Mouse (Mus musculus): Measurements from ENCODE around the gene C77080. TPM values are rescaled to one million over a fixed set of nuclear protein-coding genes. Genes with fewer than 3 reads are reported as not detected.

C77080 gene
- polyA plus RNA-seq, 1 experiment from 2014 or later: 7.0 TPM

DNA sequence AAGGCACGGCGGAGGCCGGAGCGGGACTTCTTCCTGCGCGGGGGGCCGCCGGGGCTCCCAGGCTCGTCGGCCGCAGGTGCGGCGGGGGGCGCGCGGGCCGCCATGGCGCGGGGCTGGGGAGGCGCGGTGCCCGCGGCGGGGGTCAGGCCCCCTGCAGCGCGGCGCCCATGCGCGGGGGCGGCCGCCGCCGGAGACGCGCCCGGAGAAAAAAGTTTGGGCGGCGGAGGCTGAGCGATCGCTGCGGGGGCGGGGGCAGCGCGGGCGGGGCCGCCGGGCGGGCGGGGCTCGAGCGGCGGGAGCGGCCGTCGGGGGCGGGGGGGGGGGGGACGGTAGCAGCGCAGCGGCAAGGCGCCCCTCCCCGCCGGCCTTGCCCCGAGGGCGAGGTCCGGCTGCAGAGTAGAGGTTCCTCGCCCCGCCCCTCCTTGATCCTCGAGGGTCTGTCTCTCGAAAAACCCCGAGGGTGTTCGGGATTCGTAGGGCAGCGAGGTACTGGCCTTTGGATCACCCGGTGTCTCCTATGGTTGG, 12.9 kb downstream of the C77080 start:
- no peak for ATAC-seq (ENCODE audit: low FRiP score, low TSS enrichment)
- Histone ChIP-seq H3K9me3 (ENCODE audit: control insufficient read depth, low read length) (no peaks in the 10 kb centered on the region), H3K27me3 (ENCODE audit: control insufficient read depth, insufficient read depth, low read length) (peaks cover 54% of the 10 kb centered on the region), H3K4me1 (ENCODE audit: control insufficient read depth, insufficient read depth, low read length) (peaks cover 12% of the 10 kb centered on the region), H3K9ac (replicated peaks; ENCODE audit: low read length) (peak overlapping the region; percentile 60), H3K4me3 (replicated peaks; ENCODE audit: low read depth, low read length) (peak overlapping the region; percentile 38), H3K4me2 (ENCODE audit: low read length) (peak overlapping the region; percentile 98), H3K36me3 (ENCODE audit: control insufficient read depth, insufficient read depth, low read length) (no peaks in the 10 kb centered on the region), H3K27ac (replicated peaks; ENCODE audit: low read depth, low read length) (no peak overlapping the region)
- WGBS: 3% methylated on average over 48 of the region's 74 CpGs
- DNase-seq: no peak

DNA sequence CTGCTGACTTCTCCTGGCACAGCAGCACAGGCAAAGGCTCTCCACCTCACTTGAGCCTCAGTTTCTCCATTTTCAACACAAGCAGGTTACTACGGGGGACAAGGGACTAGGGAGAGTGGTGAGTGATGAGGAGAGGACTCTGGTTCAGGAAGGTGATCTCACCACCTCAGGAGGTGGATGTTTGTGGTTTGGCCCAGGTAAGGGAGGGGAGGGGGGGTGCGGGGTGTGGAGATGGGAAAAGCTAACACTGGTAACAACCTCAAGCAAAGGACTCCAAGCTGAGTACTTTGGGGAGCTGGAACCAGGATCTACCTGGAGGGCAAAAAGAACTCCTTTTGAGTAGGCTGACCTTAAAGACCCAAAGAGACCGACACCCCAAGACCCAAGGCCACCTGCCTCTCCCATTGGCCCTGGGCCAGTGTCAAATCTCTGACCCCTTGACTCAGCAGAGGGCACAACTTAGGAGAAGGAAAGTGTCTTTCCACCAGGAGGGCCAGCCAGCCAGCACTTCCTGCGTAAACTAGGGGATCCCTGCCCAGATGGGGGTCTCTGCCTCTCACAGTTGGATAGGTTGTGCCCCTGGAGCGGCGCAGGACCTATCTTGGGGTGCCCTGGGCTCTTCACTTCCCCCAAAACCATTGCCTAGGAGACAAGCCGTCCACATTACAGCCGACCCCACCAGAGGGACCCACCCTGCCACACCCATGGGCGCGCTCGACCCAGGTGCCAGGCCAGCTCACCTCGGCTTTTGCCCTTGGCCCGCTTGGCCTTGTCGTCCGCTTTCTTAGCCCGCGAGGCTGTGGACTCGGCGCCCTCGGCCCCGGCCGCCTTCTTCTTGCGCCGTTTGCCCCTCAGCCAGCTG, 13.6 kb downstream of the C77080 start:
- Histone ChIP-seq H3K9ac (replicated peaks; ENCODE audit: low read length) (peak overlapping the region; percentile 60), H3K4me3 (replicated peaks; ENCODE audit: low read depth, low read length) (peak overlapping the region; percentile 38), H3K36me3 (ENCODE audit: control insufficient read depth, insufficient read depth, low read length) (no peaks in the 10 kb centered on the region), H3K27ac (replicated peaks; ENCODE audit: low read depth, low read length) (no peak overlapping the region), H3K4me1 (ENCODE audit: control insufficient read depth, insufficient read depth, low read length) (peaks cover 14% of the 10 kb centered on the region), H3K9me3 (ENCODE audit: control insufficient read depth, low read length) (no peaks in the 10 kb centered on the region), H3K27me3 (ENCODE audit: control insufficient read depth, insufficient read depth, low read length) (peaks cover 54% of the 10 kb centered on the region), H3K4me2 (ENCODE audit: low read length) (peak overlapping the region; percentile 98)
- 12% methylated on average over 24 of the region's 24 CpGs for WGBS
- ATAC-seq (ENCODE audit: low FRiP score, low TSS enrichment) (no peak), DNase-seq (no peak)

DNA sequence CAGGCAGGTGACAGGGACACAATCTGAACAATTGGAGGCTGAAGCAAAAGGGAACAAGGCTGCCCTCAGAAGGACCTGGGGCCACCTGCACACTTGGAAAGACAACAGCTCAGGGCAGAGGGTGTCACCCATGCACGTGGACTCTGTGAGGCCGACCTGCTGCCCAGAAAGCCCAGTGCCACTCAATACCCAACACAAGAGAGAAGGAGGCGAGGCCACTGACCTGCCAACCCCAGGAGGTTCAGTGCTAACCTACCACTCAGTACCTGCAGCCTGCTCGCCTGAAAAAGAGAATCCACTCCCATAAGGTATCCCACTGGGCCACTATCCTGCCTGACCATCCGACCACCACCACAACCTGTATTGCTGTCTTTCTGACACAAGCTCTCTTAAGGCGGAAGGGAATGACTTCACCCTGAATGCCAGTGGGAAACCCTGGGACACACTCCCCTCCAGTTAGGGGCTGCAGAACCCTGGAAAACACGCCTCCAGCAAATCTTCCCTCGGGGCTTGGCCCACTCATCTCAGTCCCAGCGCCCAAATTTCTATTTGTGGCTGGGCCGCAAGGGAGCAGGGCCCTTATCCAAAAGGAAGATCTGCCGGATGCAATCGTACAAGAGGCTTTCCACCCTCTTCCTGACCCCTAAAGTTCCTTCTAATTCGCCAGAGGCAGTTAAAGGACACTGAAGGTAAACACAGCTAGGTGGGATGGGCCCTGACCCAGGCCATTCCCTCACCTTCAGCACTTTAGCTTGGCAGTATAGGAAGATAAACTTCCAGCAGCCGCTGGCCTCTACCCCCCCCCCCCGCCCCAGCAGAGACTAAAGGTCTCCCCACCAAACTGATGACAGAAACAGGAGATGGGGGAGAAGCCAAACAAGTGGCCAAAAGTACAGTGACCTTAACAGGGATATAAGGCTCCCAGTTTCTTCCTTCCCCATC, 14.6 kb downstream of the C77080 start:
- Histone ChIP-seq H3K27ac (replicated peaks; ENCODE audit: low read depth, low read length) (no peak overlapping the region), H3K36me3 (ENCODE audit: control insufficient read depth, insufficient read depth, low read length) (no peaks in the 10 kb centered on the region), H3K4me1 (ENCODE audit: control insufficient read depth, insufficient read depth, low read length) (peaks cover 16% of the 10 kb centered on the region), H3K4me3 (replicated peaks; ENCODE audit: low read depth, low read length) (no peak overlapping the region), H3K27me3 (ENCODE audit: control insufficient read depth, insufficient read depth, low read length) (peaks cover 52% of the 10 kb centered on the region), H3K9ac (replicated peaks; ENCODE audit: low read length) (no peak overlapping the region), H3K4me2 (ENCODE audit: low read length) (no peak overlapping the region), H3K9me3 (ENCODE audit: control insufficient read depth, low read length) (no peaks in the 10 kb centered on the region)
- ATAC-seq (ENCODE audit: low FRiP score, low TSS enrichment) (no peak), DNase-seq (no peak)
- WGBS: 43% methylated on average over 15 of the region's 15 CpGs

DNA sequence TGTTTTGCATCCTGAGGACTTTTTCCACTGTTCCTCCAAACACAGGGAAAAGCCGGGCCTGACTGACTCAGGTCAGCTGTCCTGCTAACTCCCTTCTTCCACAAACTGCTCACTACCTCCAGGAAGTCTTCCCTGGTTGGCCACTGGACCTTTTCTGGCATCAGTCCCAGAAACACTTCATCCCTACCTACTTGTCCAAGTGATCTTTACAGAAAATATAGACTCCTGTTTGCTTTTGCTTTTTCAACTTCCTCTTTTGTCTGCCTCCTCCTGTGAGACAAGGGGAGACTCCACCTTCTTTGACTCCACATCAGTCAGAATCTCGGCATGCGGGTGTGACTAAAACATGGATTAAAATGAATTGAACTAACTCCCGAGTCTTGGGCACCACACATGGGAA, 16.4 kb downstream of the C77080 start:
- H3K27me3 ChIP-seq (ENCODE audit: control insufficient read depth, insufficient read depth, low read length): peaks cover 38% of the 10 kb centered on the region

DNA sequence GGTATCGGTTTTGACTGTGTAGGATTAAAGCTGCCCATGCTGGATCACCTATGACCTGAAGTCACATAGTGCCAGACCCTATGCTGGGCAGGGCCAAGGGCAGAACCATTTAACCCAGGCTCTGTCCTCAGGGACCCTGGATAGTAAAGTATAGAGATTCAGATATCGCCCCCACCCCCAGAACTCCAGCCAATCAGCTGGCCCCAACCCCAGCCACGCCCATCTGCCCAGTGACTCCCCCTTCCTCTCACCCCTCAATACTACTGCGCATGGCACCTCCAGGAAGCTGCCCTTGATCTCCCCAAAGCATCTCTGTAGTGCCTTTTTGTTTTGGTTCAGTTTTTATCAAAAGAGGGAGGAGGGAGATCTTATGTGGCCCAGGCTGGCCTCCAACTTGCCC, 18.4 kb downstream of the C77080 start:
- 29% methylated on average over 4 of the region's 4 CpGs for WGBS
- peaks cover 22% of the 10 kb centered on the region for H3K27me3 ChIP-seq (ENCODE audit: control insufficient read depth, insufficient read depth, low read length)
- ATAC-seq (ENCODE audit: low FRiP score, low TSS enrichment) (no peak), DNase-seq (no peak)
- H3K9me3 ChIP-seq (ENCODE audit: control insufficient read depth, low read length): no peaks in the 10 kb centered on the region
- no peak overlapping the region for H3K4me3 ChIP-seq (replicated peaks; ENCODE audit: low read depth, low read length)
- no peak overlapping the region for H3K9ac ChIP-seq (replicated peaks; ENCODE audit: low read length)
- H3K27ac ChIP-seq (replicated peaks; ENCODE audit: low read depth, low read length): no peak overlapping the region
- peaks cover 15% of the 10 kb centered on the region for H3K4me1 ChIP-seq (ENCODE audit: control insufficient read depth, insufficient read depth, low read length)
- H3K4me2 ChIP-seq (ENCODE audit: low read length): no peak overlapping the region
- no peaks in the 10 kb centered on the region for H3K36me3 ChIP-seq (ENCODE audit: control insufficient read depth, insufficient read depth, low read length)

More for the DNA sequence above, 16.4 kb downstream of the C77080 start:
- Histone ChIP-seq H3K9ac (replicated peaks; ENCODE audit: low read length) (no peak overlapping the region), H3K4me2 (ENCODE audit: low read length) (no peak overlapping the region), H3K27ac (replicated peaks; ENCODE audit: low read depth, low read length) (no peak overlapping the region), H3K9me3 (ENCODE audit: control insufficient read depth, low read length) (no peaks in the 10 kb centered on the region), H3K4me1 (ENCODE audit: control insufficient read depth, insufficient read depth, low read length) (peaks cover 7% of the 10 kb centered on the region; the same call in 1 of the 2 replicates), H3K36me3 (ENCODE audit: control insufficient read depth, insufficient read depth, low read length) (no peaks in the 10 kb centered on the region), H3K4me3 (replicated peaks; ENCODE audit: low read depth, low read length) (no peak overlapping the region)
- ATAC-seq (ENCODE audit: low FRiP score, low TSS enrichment) (no peak), DNase-seq (no peak)
- WGBS: 43% methylated on average over 4 of the region's 4 CpGs

DNA sequence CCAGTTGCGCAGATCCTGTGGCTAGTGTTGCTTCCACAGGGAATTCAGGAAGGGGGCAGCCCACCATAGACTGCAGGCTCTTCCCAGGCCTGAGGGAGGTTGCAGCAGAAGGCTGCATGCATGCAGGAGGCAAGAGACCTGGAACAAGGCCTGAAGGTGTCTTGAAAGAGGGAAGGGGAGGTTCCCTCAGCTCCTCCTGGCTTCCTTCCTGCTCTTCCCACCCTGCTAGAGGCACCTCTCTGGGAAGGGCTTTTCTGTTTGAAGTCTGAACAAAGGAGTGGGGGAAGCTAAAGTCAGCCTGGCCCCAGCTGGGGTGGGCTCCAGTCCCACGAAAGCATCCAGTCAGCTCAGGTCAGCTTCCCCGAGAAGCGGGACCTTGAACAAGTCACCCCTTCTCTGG, 18.9 kb downstream of the C77080 start:
- Histone ChIP-seq H3K4me3 (replicated peaks; ENCODE audit: low read depth, low read length) (no peak overlapping the region), H3K4me1 (ENCODE audit: control insufficient read depth, insufficient read depth, low read length) (peaks cover 18% of the 10 kb centered on the region), H3K4me2 (ENCODE audit: low read length) (no peak overlapping the region), H3K36me3 (ENCODE audit: control insufficient read depth, insufficient read depth, low read length) (no peaks in the 10 kb centered on the region), H3K9ac (replicated peaks; ENCODE audit: low read length) (no peak overlapping the region), H3K27me3 (ENCODE audit: control insufficient read depth, insufficient read depth, low read length) (peaks cover 18% of the 10 kb centered on the region), H3K27ac (replicated peaks; ENCODE audit: low read depth, low read length) (0 out of 2 replicates have a peak overlapping the region, but pooled peaks have one; percentile 37), H3K9me3 (ENCODE audit: control insufficient read depth, low read length) (no peaks in the 10 kb centered on the region)
- WGBS: 20% methylated on average over 4 of the region's 4 CpGs
- no peak for ATAC-seq (ENCODE audit: low FRiP score, low TSS enrichment)
- no peak for DNase-seq

DNA sequence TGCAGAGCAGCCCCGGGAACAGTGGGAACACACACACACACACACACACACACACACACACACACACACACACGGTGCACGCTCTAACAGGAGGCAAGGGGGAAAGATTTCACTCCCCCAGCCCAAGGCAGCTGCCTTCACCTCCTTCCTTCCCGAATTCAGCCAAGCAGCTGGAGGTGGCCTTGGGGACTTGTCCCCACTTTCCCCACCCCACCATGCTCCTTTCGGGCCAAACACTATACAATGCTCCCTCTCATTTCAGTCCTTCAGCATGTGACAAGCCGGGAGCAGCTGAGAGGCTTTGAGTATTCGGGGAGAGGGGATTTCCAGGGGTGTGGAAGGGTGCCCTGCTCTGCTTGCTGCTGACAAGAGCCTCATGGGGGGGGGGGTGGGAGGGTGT, 19.3 kb downstream of the C77080 start:
- DNase-seq: no peak
- WGBS: 8% methylated on average over 7 of the region's 7 CpGs

DNA sequence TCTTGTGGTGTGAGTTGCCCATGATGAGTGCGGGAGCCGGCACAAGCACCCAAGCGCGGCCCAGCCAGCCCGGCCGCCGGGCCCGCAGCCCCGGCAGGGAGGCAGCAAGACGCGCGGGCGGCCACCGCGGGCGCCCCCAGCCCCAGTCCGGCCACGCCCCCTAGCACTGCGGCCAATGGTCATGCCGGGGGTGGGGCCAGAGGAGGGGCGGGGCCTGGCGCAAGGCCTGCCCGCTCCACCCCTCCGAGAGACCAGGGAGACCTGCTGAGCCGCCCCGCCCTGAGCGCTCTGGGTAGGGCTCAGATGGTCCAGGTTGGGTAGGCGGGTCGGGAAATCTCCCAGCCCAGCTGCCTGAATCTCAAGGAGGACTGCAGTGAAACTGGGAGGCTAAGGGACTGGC, 22.1 kb downstream of the C77080 start:
- peak overlapping the region; percentile 78 for H3K9ac ChIP-seq (replicated peaks; ENCODE audit: low read length)
- H3K4me3 ChIP-seq (replicated peaks; ENCODE audit: low read depth, low read length): peak overlapping the region; percentile 73
- H3K36me3 ChIP-seq (ENCODE audit: control insufficient read depth, insufficient read depth, low read length): no peaks in the 10 kb centered on the region
- no peaks in the 10 kb centered on the region for H3K27me3 ChIP-seq (ENCODE audit: control insufficient read depth, insufficient read depth, low read length)
- peak overlapping the region; percentile 55; the same call in 1 of the 2 replicates for H3K27ac ChIP-seq (replicated peaks; ENCODE audit: low read depth, low read length)
- peak; percentile 89 for ATAC-seq (ENCODE audit: low FRiP score, low TSS enrichment)
- DNase-seq: peak; percentile 90
- no peaks in the 10 kb centered on the region for H3K9me3 ChIP-seq (ENCODE audit: control insufficient read depth, low read length)
- 0% methylated on average over 28 of the region's 29 CpGs for WGBS
- H3K4me2 ChIP-seq (ENCODE audit: low read length): peak overlapping the region; percentile 90
- H3K4me1 ChIP-seq (ENCODE audit: control insufficient read depth, insufficient read depth, low read length): peaks cover 22% of the 10 kb centered on the region

More for the DNA sequence above, 19.3 kb downstream of the C77080 start:
- no peak for ATAC-seq (ENCODE audit: low FRiP score, low TSS enrichment)
- Histone ChIP-seq H3K4me2 (ENCODE audit: low read length) (no peak overlapping the region), H3K36me3 (ENCODE audit: control insufficient read depth, insufficient read depth, low read length) (no peaks in the 10 kb centered on the region), H3K27ac (replicated peaks; ENCODE audit: low read depth, low read length) (0 out of 2 replicates have a peak overlapping the region, but pooled peaks have one; percentile 37), H3K4me3 (replicated peaks; ENCODE audit: low read depth, low read length) (no peak overlapping the region), H3K9ac (replicated peaks; ENCODE audit: low read length) (no peak overlapping the region), H3K27me3 (ENCODE audit: control insufficient read depth, insufficient read depth, low read length) (peaks cover 13% of the 10 kb centered on the region), H3K4me1 (ENCODE audit: control insufficient read depth, insufficient read depth, low read length) (peaks cover 22% of the 10 kb centered on the region), H3K9me3 (ENCODE audit: control insufficient read depth, low read length) (no peaks in the 10 kb centered on the region)

Measured in midbrain, embryonic 14.5 days (tissue).